Mouse (Mus musculus) cerebellum, adult (tissue): ENCODE measurements around the gene Trnt1.

ENCODE experiments used
- ATAC-seq: cut with Nextera tagmentation; 2 replicates; pipeline ENCODE4 v1.9.2; 2017; ENCODE audit warnings: mild to moderate bottlenecking, moderate library complexity, mixed read lengths; ENCODE audit not compliant: insufficient number of reproducible peaks, low FRiP score, low TSS enrichment

Trnt1 gene

GRCm38 (mm10) chr6:106768640-106769289 lies at the start of gene Trnt1:
Trnt1 (plus strand) TSS chr6:106769120.
- ATAC-seq, result peak; percentile 99

GRCm38 (mm10) chr6:106725642-106726041 lies 43.3 kb upstream of the Trnt1 start:
- no peak for ATAC-seq

GRCm38 (mm10) chr6:106726078-106726477 lies 42.8 kb upstream of the Trnt1 start:
- ATAC-seq, result no peak

- ATAC-seq, result no peak
Measured at GRCm38 (mm10) chr6:106727703-106728102, 41.2 kb upstream of the Trnt1 start.

GRCm38 (mm10) chr6:106729682-106730314 lies 39.1 kb upstream of the Trnt1 start:
- ATAC-seq, result no peak

- ATAC-seq, result no peak
Measured at GRCm38 (mm10) chr6:106732563-106732962, 36.4 kb upstream of the Trnt1 start.

GRCm38 (mm10) chr6:106738229-106738628 lies 30.7 kb upstream of the Trnt1 start:
- no peak for ATAC-seq

GRCm38 (mm10) chr6:106740244-106740825 lies 28.6 kb upstream of the Trnt1 start:
- no peak for ATAC-seq

- no peak for ATAC-seq
Measured at GRCm38 (mm10) chr6:106743556-106744233, 25.2 kb upstream of the Trnt1 start.

GRCm38 (mm10) chr6:106745673-106746394 lies 23.1 kb upstream of the Trnt1 start:
- no peak for ATAC-seq

GRCm38 (mm10) chr6:106747251-106747650 lies 21.7 kb upstream of the Trnt1 start:
- ATAC-seq, result no peak

- no peak for ATAC-seq
Measured at GRCm38 (mm10) chr6:106747804-106748203, 21.1 kb upstream of the Trnt1 start.

GRCm38 (mm10) chr6:106748887-106749388 lies 20.0 kb upstream of the Trnt1 start, which contains the start of gene Il5ra:
Il5ra (minus strand) TSS chr6:106749037.
- no peak for ATAC-seq

GRCm38 (mm10) chr6:106750291-106750690 lies 18.6 kb upstream of the Trnt1 start:
- ATAC-seq, result no peak

GRCm38 (mm10) chr6:106758299-106758698 lies 10.6 kb upstream of the Trnt1 start:
- ATAC-seq, result no peak

- no peak for ATAC-seq
Measured at GRCm38 (mm10) chr6:106760473-106761218, 8.3 kb upstream of the Trnt1 start.

- no peak for ATAC-seq
Measured at GRCm38 (mm10) chr6:106761486-106761885, 7.4 kb upstream of the Trnt1 start.

- ATAC-seq, result no peak
Measured at GRCm38 (mm10) chr6:106765892-106766291, 3.0 kb upstream of the Trnt1 start.

- no peak for ATAC-seq
Measured at GRCm38 (mm10) chr6:106766774-106767173, 2.1 kb upstream of the Trnt1 start.
